Mouse (Mus musculus): ENCODE measurements around the gene Polr2c.
A peak's percentile ranks its signal among the peaks of the same experiment; 100 is the strongest.
"Not testable (repeated sequence)": the region's sequence is repeated elsewhere in the genome, so short reads cannot be mapped to it uniquely, and the experiment has no call there.

Polr2c gene

DNA sequence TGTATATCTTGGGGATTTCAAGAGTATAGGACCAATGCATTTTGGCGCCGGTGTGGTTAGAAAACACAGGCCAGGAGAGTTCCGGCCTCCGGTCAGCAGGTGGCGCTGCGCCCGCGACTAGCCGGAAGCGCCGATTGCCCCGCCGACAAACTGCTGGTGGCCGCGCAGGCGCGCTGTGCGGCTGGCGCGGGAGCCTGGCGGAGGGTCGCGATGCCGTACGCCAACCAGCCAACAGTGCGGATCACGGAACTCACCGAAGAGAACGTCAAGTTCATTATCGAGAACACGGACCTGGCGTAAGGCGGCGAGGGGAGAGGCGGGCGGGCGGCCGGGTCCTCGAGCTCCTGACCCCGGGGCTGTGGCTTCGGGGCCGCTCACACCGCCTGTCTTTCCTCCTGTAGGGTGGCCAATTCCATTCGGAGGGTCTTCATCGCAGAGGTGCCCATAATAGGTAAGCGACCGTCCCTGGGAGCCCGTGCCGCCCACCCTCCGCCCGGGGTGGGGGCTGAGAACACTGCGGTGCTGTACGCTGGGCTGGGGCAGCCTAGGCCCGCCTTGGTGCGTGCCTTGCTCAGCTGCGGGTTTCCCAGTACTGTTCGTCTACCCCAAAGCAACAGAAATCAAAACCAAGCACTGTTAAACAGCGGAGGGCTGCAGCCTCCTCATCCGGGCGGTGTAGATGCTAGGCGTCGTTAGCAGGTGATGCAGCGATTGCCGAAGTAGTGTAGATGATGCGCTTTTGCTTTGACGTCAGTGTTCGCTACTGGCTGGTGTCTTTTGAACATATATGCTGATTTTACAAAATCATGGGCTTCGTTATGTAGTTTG, at the start of gene Polr2c:
Polr2c (plus strand) TSS at position 105 of the 828 bp plus-strand sequence.
- DNase-seq, result peak; percentile 80

DNA sequence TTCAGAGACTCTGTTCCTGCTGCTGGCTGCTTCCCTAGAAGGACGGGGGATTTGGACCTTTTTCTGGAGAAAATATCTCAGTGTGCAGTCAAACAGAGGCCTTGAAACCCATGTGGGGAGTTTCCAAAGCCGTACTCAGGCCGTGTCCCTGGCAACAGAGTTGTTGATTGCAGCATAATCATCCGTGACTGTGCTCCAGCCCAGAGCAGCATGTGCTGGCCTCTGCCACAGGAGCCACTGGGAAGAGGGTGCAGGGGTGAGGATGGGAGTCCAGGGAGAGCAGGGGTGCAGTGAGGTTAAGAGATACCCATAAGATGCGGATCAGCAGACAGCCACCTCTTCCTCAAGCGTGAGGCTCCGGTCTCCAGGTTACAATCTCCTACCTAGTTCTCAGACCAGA, 49.7 kb upstream of the Polr2c start:
- peak; percentile 40 for DNase-seq

DNA sequence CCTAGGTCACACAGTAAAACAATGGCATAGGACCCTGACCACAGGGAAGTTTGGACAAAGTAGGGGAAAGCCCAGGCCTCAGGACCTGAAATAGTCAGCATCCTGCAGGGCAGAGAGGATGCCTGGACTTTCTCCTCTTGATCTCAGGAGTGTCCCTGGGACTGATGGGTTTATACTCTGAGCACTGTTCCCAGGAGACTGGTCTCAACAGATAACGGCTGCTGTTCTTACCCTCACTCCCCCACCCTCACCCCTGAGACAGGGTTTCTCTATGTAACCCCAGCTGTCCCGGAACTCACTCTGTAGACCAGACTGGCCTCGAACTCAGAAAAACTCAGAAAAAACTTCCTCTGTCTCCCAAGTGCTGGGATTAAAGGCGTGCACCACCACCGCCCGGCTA, 48.9 kb upstream of the Polr2c start:
- DNase-seq, result no peak

DNA sequence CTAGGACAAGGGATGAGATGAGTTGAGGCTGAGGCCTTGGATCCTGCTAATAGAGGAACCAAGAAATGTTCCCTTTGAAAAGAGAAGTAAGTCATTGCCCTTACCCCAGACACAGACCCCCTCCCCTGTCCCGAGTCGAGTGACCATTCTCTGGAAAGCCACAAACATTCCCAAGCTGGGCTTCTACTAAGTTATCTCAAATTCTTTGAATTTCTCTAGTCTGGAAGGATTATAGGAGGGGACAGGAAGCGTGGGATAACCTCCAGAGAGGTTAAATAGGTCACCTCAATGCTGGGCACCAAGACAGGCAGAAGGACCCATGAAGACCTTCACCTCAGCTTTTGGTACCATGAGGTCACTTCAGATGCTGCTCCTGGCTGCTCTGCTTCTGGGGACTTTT, 47.1 kb upstream of the Polr2c start, which contains the start of gene Ccl17:
Ccl17 (plus strand) TSS at position 301 of the 400 bp plus-strand sequence.
- DNase-seq, result no peak

DNA sequence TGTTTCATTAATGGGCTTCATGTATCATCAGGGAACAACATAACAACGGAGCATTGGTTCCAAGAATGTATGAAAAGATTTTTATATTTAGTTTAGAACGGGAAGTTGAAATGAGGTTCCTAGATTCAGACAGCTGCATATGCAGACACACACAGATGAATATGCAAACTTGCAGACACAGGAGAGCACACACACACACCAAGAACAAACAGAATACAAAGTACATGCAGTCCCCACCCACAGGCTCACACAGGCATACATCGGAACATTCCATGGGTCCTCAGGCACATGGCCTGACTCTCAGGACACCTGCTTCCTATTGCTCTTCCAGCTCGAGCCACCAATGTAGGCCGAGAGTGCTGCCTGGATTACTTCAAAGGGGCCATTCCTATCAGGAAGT, 46.4 kb upstream of the Polr2c start:
- no peak for DNase-seq

DNA sequence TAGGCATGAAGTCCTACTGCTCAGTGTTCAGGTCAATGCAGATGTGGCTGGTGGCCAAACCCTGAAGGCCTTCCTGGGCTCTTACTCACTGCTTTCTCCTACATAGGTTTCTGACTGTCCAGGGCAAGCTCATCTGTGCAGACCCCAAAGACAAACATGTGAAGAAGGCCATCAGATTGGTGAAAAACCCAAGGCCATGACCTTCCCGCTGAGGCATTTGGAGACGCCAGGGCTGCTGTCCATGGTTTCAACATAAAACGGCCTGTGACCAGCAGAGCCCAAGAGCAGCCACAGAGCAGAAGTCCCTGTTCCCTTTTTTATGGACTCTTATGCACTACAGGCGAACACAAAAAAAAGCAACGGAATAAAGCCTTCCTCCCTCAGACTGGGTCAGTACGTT, 45.6 kb upstream of the Polr2c start:
- no peak for DNase-seq

DNA sequence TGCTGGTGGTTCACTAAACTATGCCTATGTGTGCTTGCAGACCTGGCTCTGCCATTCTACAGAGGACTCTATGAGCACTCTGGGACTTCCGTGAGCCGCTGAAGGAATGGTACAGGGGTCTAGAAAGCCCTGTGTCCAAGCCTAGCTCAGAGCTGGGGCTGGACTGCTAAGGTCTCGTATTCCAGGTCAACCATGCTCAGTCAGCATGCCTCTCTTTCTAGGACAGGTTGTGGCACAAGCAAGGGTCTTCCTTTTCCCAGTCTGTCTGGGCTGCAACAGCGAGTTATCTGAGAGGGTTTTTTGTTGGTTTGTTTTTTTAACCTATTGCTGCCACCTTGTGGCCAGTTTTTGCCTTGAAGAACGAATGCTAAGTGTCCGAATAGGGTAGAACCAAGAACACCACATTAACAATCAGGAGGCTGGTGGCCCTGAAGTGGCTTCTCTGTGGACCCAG, 44.6 kb upstream of the Polr2c start:
- DNase-seq, result peak; percentile 80

DNA sequence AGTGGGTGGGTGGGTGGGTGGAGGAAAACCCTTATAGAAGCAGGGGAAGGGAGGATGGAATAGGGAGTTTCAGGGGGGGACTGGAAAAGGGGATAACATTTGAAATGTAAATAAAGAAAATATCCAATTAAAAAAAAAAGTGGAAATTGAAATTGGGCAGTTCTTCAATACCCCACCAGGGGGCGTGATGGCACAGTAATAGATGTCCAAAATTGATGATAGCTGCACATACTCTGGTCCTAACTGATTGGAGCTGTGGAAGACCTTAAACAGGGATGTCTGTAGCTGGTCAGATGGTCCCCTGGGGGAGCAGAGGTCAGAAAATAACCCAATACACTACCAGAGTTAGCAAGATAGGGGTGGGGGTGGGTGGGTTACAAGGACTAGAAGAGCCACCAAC, 42.7 kb upstream of the Polr2c start:
- DNase-seq, result no peak

DNA sequence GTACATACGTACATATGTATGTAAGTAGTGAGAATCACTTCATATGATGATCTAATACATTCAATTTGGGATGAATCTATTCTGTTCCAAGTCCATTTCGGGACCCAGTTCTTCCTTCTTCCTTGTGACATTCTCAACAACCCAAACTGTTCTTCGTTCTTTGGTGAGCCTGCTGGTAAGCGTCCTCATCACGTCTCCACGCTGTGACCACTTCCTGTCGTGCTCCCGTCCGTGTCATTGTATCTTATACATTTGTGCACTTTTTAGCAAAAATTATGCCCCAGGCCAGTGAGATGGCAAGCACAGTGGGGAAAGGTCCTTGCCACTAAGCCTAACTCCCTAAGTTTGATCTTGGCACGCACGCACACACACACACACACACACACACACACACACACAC, 39.3 kb upstream of the Polr2c start:
- no peak for DNase-seq

DNA sequence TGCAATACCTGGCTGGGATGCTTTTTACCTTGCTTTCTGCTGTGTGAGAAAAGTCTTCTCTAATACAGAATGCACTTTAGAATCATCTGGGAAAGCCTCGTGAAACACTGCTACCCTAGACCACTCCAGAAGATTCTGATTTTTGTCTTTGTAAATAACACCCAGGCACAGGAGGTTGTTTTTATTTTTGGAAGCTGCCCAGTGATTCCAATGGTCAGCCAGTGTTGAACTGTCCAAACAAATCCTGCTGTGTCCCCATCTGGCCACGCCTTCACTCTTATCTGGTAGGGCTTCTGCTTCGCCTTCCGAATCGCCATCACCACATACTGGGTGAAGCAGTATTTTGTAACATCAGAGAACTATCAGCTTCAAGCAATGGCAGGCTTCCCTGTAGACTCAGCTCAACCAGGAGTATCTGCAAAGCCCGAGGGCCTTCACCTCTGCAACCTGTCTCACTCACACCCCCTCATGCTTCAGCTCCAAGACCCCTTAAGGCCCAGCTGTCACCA, 37.5 kb upstream of the Polr2c start:
- DNase-seq, result no peak

DNA sequence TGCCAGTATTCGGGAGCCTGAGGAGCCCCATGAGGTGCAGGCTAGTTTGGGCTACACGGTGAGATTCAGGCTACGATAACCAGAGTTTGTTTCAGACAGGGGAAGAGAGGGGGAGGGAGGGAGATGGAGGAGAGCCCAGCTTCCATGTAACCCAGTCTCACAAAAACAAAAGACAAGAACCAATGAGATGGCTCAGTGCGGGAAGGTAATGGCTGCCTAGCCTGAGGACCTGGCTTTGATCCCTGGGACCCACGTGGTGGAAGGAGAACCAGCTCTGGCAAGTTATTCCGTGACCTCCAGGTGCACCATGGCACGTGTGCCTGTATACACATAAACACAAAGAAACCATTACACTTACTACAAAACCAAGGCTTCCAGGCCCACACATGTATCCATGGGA, 36.7 kb upstream of the Polr2c start:
- DNase-seq, result peak; percentile 81

DNA sequence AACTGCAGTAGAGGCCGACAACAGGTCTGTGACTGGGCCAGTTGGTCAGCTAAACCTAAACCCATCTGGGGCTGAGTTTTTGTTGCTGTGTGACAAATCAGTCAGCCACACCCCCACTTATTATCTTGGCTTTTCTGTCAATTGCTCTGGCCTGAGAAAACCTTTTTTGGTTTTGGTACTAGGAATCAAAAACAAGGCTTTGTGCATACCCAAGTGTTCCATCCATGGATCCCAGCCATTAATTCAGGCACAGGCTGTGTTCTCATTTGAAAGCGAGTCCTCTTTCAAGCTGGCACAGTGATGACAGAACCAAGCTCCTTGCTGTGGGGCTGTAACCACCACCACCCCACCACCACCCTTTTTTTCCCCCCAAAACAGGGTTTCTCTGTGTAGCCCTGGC, 35.9 kb upstream of the Polr2c start:
- no peak for DNase-seq

DNA sequence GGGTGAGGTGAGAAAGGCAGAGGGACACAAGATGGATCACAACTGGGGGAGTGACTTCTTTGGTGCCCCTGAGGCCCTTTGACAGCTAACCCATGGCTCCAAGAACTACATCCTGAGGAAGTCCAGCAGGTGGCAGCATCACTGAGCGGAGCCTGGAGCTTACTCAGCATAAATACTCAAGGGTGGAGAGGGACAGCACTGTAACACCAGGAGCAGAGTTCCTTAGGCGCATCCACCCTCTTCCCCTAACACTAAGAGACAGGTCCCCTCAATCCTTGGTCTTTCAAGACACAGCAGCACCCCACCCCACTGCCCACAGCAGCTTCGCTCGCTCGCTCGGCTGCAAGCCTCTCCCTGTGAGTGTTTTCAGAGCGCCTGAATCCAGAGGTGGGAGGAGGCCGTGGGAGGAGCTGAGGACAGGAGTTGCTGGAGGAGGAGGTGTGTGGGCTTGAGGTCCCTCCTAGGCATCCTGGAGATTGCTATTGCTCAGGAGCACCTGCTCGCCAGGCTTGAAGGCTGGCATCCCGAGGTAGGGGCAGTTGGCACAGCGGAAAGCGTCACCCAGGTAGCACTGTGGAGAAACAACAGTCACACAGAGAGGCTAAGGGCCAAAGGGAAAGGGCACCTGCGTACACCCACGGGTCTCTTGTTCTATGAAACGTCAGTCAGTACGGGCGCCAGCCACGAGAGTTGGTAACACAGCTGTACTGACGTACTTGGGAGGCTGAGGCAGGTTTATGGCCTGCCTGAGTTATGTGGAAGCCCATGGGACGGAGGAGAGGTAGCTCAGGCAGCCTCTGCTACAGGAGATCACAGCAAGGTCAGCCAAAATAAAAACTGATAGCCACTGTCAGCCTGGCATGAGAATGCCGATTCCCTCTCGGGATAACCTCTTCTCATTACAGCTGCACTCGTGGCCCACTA, 34.4 kb upstream of the Polr2c start:
- DNase-seq, result peak; percentile 60

DNA sequence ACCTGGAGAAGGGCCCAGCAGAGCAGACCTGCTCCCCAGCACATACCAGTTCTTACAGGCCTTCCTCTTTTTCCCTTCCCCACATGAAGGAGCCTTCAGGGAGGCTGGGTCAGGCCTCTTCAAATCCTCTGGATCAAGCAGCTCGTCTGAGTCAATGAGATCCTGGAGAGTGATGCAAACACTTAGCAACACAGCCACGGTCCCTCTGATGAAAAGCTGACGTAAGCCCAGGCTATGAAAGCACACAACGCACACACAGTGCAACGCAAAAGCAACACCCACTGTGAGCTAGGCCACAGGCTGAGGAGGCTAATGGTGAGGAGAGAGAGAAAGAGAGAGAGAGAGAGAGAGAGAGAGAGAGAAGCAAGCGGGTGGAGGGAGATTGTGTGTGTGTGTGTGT, 32.1 kb upstream of the Polr2c start:
- no peak for DNase-seq

DNA sequence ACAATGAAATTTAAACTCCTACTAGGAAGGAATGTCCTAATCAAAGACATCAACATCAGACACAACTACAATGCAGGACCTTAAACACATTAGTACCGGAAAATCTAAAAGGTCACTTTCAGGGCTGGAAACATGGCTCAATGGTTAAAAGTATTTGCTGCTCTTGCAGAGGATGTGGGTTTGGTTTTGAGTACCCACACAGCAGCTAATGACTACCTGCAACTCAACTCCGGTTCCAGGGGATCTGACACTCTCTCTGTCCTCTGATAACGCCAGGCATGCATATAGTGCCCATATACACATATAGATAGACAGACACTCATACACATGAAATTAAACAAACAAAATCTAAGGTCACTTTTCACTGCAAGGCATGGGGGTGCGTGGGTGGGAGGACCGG, 31.0 kb upstream of the Polr2c start:
- no peak for DNase-seq

DNA sequence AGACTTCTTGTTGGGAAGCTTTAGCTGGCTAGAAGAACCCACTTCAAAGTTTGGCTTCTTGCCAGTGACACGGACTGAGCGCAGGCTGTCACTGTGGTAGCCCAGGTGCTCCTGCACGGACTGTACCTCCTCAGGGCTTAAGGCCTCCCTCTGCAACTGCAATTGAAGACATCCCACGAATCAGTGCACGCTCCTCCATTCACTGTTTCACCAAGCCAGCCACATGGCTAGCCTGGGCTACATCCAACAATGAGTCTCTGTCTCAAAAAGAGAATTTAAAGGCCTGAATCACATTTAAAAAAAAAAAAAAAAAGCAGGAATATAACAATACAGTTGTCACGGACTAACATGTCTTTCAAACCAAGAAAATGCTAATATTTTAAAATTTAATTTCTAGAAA, 29.0 kb upstream of the Polr2c start:
- no peak for DNase-seq

DNA sequence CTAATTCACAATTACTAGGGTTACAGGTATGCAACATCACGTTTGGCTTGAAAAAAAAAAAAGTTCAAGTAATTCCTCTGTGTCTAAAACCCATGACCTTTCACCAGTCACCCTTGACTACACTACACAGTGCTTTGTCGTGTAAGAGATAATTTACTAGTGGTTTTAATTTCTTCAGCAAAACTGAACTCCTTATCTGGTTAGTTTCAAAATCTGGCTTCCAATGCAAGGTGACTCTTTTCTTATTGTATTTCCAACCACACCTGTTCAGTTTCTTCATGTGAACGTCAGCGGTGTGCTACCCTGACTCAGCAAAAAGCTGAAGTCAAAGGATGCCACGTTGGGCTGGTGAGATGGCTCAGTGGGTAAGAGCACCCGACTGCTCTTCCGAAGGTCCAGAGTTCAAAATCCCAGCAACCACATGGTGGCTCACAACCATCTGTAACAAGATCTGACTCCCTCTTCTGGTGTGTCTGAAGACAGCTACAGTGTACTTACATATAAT, 23.3 kb upstream of the Polr2c start:
- not testable (repeated sequence) for DNase-seq

DNA sequence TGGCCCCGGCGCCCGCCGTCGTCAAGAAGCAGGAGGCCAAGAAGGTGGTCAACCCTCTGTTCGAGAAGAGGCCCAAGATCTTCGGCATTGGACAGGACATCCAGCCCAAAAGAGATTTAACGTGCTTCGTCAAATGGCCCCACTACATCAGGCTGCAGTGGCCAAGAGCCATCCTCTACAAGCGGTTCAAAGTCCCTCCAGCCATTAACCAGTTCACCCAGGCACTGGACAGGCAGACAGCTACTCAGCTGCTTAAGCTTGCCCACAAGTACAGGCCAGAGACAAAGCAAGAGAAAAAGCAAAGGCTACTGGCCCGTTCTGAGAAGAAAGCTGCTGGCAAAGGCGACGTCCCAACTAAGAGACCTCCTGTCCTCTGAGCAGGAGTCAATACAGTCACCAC, 21.5 kb upstream of the Polr2c start:
- not testable (repeated sequence) for DNase-seq

DNA sequence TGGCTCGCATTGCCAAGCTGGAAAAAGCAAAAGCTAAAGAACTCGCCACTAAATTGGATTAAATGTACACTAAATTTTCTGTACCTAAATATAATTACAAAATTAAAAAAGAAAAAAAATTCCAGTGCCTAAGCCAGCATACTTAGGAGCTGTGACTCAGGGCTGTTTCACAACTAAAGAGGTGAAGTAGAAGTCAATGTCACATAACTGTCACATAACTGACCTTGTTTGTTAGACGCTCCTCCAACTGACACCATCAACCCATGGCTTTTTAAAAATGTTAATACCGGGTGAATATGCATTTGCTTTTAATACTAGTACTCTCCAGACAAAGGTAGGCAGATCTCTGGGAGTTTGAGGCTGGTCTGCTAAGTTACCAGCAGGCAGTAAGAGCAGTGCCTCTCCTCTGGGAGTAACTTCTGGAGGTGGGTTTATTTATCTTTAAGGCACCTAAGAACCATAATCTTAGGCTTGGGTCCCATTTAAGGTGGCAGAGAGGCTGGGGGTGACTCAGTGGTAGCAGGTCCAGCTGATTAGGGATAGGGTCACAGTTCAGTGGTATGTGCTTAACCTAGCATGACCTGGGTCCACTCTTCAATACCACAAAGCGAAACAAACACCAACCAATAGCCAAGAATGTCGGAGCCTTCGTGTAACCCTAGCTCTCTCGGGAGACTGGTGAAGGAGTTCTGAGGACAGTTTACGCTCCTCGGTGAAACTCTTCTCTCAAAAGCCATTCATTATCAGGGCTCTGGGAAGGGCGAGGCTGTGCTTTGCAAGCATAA, 20.6 kb upstream of the Polr2c start:
- DNase-seq, result no peak

DNA sequence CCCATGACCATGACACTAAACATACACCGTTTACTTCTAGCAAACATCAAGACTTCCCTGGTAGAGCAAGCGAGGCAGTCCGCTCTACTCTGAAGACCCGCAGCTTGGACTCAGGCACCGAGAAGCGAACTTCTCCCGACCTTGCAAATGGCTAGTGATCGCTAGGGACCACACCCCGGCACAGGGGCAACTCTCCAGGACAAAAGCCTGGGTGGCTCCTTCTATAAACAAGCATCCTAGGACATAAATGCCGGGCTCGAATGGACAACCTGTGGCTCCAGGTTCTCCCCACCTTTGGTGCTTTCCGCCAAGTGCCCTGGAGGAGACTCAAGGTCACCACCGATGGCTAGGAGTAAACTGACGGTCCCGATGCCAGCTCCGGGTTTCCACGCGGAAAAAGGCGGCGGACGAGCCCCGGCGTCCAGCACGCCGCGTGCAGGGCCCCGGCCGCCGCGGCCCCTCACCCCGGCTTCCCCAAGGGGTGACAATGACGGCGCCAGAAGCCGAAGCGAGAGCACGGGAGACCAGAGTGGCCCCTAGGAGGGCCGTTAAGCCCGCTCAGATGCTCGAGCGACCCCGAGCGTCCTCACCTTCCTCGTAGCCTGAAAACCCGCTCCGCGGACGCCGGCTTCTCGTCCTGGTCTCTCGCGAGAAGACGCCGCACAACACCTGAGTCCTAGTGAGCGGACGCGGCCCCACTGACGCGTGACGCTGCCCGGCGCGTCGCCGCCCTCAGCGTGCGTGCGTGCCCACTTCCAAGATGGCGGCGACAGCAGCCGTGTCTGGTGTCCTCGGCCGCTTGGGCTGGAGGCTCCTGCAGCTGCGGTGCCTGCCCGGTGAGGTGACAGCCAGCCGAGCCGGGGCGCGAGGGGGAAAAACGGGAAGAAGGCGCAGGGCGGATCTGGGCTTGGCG, 19.3 kb upstream of the Polr2c start, which contains the start of the genes Coq9 and Ciapin1:
Coq9 (plus strand) TSS at position 660 of the 913 bp plus-strand sequence.
Ciapin1 (minus strand) TSS at position 697 of the 913 bp plus-strand sequence.
- DNase-seq, result peak; percentile 95

DNA sequence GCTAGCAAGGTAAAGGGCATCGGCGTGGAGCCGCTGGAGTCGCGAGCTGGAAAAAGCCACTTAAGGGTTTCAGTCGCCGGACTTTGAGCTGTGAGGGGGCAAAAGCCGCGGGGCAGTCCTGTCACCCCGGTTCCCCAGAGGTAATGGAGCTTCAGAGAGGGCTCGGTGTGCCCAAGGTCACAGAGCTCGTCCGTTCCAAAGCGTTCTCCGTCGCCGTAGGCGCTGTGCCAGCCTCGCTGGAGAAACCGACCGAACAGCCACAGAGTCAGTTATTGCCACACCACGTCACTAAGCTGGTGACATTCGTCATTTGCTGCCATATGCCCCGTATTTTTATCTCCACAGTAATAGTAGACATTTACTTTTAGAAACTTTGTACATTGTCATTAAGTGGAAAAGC, 18.6 kb upstream of the Polr2c start:
- DNase-seq, result peak; percentile 77
